Mouse (Mus musculus): ENCODE measurements at regions not wholly inside any gene's neighbourhood (a gene's known extent, or its start where the extent isn't known, plus 50 kb on each side); places are given as distances from the start of the nearest gene placed in this dataset.

DNA sequence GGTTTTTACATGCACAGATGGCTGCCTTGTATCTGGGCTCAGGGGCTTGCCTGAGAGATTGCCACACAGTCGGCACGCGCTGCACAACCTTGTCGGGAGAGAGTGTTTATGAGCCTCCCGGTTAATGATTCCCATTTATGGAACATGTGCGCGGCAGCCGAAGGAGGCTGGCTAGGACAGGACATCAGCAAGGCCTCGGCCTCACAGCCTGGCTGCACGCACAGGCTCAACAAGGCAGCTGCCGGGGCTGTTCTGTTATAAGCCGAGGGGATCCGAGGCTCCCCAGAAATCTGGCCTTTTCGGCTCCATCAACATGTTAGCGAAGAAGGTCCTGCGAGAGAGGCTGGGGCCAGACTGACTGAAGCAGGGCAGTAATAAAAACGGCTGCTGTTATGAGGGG lies 86.3 kb upstream of the Rbpj start:
- ATAC-seq (replicated peaks; ENCODE audit: low read depth, poor library complexity, severe bottlenecking), result no peak

DNA sequence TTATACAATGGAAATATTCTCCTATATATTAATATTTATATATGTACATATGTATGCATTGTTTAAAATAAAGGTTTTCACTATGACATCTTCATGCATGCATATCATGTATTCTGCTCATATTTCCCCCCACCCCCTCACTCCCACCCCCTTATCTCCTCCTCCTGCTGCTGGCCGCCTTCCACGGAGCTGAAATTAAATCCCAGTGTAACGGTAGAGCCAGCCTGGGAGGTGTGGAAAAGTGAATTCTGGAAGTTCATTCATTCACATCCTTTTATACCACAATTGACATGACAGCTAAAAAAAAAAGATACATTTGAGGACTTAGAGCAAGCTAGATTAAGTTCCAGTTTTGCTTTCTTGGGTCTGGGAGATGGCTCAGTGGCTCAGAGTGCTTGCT lies 85.7 kb upstream of the Rbpj start:
- no peak for ATAC-seq (replicated peaks; ENCODE audit: low read depth, poor library complexity, severe bottlenecking)

DNA sequence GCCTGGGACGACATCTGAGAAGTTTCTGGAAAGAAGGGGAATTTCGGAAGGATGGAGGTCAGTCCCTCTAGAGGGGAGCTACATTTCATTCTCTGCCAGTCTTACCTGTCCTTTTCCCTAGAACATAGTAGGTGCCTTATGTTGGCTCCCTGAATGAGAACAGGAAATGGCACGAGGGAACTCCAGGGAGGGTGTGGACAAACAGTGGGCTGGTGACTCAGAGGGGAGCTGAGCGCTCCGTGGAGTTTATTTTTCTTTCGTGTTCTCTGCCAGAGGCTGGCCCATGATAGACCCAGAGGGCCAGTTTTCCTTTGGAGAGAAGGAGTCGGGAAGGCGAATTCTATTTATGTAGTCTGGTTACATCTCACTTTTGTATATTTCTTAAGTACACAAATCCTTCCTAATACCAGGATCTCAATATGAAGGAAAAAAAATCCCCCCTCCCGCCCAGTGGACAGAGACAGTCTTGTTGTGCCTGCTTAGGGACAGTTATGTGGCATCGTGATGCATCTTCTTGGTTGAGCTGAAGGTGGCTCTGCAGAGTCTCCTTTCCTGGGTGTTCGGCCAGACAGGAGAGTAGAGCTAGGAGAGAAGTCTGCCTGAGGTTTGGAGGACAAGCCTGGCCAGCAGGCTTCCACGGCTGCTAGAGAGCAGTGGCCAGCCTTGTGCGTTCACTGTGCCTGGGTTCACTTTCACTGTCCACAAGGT lies 84.3 kb upstream of the Rbpj start:
- no peak for ATAC-seq (replicated peaks; ENCODE audit: low read depth, poor library complexity, severe bottlenecking)

DNA sequence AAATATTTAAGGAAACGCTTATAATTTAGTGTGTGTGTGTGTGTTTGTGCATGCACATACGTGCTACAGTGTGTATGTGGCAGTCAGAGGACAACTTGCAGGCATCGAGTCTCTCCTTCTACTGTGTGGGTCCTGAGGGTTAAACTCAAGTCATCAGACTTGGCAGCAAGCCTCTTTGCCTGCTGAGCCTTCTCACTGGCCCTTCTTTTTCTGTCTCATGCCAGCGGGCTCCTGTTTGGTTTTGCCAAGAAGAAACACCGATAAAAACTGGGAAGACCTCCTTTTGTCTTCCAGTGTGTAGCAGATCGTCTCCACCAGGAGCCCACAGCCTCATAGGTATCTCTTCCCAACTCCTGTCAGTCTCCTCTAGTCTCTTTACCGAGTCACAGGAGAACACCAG lies 81.9 kb upstream of the Rbpj start:
- ATAC-seq (replicated peaks; ENCODE audit: low read depth, poor library complexity, severe bottlenecking), result no peak

DNA sequence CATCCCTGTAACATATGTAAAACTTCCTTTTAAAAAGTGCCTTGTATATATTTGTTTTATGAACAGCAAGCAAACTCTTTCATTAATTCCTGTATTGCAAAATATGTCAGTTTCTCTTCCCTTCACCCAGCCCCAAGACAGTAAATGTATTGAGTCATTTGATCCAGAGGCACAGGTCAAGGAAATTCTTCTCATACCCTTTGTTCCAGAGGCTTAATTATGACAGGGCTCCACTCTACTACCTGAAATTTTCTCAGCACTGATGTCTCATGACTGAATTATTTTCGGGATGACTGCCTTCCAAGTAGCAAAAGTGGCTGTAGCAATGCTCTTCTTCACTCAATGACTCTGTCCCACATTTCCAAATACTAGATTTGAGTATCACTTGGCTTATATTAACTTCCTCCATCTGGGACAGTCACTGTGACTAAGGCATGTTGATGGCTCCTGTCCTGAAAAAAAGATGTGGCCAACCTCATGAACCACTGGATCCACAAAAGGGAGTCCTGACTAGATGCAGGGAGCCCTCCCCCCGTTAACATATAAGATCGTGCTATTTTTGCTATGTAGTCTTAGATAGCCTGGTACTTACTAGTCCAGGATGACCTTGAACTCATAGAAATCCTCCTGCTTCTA lies 80.3 kb upstream of the Rbpj start:
- ATAC-seq (replicated peaks; ENCODE audit: low read depth, poor library complexity, severe bottlenecking), result peak; percentile 57

DNA sequence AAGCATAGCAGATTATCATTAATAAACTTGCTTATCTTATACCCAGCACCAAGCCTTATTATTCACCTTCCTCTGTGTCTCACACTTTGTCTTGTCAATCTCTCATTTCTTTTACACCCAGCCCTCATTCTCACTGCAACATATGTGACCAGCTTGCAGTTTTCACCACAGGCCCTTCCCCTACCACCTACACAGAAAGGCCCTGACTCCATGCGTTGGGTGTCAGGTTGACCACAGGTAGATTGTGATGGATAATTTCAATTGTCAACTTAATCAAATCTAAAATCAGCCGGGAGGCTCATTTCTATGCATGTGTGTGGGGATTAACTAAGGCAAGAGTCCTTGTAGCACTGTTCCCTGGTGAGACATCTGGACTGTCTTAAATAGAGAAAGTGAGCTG lies 72.4 kb upstream of the Rbpj start:
- no peak for ATAC-seq (replicated peaks; ENCODE audit: low read depth, poor library complexity, severe bottlenecking)

DNA sequence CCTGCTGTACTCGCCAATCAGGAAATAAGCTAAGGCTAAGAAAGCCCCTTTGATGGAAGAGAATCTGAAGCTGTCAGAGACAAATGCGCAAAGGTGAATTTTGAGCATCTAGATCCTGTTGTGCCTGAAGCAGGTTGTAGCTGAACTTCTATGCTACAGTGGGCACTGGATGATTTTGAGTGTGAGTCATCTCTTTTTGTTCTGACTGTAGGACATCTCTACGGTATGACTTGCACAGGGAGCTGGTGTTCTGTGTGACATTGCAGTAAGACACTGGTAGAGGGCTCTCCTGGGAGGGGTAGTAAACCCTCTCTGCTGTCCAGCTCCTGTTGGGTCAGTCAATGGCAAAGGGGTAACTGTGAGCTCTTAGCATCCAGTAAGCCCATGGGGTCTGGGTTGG lies 71.4 kb upstream of the Rbpj start:
- no peak for ATAC-seq (replicated peaks; ENCODE audit: low read depth, poor library complexity, severe bottlenecking)

DNA sequence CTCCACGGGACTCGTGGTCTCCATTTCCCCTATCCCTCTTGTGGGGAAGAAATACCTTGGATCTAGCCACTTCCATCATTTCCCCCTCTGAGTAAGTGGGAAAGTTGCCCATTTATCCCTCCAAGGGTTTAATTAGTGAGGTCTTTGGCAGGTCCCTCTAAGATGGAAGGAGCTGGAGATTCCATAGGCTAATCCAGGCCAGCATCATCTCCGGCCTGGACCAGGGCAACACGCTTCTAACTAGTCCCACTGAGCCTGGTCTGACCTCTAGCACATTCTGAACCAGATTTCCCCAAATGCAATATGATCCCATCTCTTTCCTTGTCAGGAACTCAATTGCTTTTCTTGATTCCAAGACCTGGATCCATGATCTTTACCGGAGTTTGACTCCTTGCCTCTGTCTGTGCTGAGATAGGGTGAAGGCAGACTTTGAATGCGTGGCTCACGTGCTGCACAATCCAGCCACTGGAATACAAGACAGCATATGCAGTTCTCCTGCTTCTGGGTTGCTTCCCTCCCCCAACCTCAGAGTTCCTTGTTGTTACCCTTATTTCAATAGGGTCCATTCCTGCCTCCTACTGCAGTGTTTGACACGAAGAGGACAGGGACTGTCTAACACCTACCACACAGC lies 67.4 kb upstream of the Rbpj start:
- no peak for ATAC-seq (replicated peaks; ENCODE audit: low read depth, poor library complexity, severe bottlenecking)

DNA sequence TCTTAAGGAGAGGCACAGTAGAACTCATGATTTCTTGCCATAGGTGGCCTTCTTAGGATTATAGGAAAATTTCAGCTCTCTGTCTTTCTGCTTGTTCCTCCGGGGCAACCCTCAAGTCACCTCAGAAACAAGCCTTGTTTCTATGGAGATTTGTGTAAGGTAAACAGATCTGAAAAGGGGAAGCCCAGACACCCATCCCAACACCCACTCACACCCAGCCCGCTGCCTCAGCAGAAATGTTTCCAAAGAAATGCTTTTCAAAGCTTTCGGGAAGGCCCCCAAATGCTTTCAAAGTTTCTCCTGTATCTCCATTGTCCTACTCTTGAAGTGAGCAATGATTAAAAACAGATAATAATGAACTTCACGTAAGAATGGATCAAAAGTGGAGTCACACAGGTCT lies 64.9 kb upstream of the Rbpj start:
- ATAC-seq (replicated peaks; ENCODE audit: low read depth, poor library complexity, severe bottlenecking), result peak; percentile 69

DNA sequence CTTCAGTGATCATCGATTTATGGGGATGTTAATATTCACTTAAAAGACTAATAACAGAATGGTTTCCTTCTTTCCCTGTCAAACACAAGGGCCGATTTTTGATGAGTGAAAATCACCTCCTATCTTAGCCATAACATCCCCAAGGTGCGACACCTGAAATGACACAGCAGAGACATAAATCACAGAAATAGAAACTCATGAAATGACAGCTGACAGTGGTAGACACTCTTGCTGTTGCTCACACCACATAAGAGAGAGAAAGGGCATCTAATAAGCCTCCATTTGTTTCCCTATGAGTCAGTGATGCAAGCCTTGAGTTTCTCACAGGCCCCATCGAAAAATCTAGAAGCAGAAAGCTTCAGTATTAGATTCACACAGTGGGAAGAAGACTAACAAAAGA lies 63.9 kb upstream of the Rbpj start:
- no peak for ATAC-seq (replicated peaks; ENCODE audit: low read depth, poor library complexity, severe bottlenecking)

DNA sequence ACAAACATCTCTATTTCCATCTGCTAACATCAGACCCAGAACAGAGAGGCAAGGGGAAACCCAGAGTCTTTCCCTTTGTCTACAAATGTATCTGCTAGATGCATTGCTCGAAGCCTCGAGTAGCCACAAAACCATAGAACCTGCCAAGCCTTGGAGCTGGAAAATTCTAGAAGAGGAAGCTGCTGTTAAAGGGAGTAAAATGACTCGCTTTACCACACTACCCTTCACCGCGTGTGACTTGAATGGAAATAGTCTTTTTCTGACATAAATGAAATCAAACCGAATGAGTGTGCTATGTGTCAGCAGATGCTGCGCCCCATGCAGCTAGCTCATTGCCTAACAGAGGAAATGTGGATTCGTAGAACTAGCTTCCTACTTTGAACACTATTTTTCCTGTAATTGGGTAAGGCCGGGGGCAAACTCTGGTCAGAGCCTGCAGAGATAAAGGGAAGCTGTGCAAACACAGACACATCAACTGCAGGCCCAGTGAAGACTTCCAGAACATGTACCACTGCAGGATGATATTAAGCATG lies 63.3 kb upstream of the Rbpj start:
- peak; percentile 81 for ATAC-seq (replicated peaks; ENCODE audit: low read depth, poor library complexity, severe bottlenecking)

DNA sequence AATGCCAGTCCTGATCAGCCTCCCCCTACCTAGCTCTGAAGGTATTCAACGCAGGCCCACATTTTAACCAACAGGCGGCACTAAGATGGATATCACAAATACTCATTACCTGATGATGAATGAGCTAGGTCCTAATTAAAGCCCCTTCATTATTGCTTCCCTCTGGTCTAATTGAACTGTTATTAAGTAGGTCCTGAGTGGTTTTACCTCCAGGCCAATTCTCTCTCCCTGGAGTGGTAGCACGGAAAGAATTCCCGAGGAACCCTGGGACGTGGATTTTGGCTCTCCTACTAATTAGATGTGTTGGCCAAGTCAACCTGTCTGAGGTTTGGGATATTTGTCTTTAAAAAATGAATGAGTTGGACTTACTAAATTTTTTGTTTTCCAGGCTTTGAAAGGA lies 60.0 kb upstream of the Rbpj start:
- no peak for ATAC-seq (replicated peaks; ENCODE audit: low read depth, poor library complexity, severe bottlenecking)

DNA sequence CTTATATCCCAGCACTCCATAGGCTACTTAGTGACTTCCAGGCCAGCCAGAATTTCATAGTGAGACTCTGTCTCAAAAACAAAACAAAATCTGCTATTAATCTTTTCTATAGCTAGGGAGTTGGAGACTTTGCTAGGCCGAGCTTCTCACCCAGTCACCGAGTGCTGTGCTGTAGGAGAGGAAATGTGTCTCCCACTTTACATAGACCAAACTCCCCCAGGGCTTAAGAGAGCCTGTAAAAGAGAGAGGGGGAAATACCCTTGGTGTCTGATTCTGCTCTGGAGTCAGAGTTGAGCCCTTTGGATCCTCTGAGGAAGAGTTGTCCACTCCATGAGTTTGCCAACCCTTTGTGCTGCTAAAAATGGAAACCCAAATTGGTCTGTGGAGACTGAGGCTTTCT lies 58.3 kb upstream of the Rbpj start:
- ATAC-seq (replicated peaks; ENCODE audit: low read depth, poor library complexity, severe bottlenecking), result no peak

DNA sequence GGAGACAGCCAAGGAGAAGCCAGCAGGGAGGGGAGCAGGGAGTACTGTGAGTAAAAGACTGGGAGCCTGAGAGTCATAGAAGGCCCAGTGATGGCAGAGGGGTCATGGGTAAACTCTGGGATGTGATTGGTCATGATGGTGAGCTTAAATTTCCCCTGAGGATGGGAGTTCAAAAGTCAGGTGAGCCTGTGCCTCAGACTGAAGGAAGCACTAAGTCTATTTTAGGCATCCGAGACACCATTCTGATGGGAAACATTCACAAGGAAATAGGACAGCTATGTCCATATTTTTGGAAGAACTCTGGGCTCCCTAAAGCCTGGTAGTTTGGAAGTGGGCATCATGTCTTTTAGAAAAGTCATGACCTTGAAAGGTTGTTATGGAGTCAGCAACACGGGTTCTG lies 57.7 kb upstream of the Rbpj start:
- no peak for ATAC-seq (replicated peaks; ENCODE audit: low read depth, poor library complexity, severe bottlenecking)

DNA sequence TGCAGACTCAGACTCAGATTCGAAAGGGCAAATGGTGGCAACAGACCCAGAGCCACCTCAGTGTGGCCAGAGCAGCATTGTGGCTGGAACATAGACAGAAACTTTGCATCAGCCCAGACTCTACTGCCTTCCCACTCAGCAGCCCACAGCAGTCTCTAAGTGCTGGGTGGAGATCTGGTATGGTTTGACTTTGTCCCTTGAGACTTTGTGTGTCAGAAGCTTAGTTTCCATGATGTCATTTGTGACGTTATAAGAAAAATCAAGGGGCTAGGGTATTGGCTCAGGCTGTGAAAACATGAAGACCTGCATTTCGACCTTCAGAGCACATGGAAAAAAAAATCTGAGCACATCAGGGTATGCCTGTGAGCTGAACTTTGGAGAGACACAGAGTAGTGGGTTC lies 56.2 kb upstream of the Rbpj start:
- no peak for ATAC-seq (replicated peaks; ENCODE audit: low read depth, poor library complexity, severe bottlenecking)

DNA sequence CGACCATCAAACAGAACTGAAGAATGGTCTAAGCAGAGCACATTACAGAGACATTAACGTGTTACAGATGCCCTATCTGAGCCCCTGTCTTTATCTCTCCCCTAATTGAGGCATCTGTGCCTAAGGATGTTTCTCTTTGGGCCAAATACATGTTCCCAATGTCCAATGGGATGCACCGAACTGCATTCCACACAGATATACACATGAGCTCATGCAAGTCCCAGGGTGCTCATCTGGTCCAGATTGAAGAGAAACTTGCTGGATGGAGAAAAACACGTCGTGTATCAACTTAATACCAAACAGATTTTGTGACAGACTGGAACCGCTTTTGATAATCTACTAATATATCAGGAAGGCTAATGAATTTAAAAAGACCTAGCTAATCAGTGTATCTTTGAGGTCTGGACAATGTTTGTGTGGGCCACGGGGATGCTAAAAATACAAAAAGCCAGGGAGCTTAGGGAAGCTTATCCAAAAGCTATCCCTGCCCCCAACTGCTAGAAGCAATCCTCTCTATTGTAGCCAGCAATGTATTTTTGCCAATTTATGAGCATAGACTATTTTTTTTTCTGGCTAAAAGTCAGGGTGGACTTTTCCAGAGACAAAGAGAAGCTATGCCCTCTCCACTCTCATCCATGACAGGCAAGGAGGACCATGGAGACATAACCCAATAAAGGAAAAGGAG lies 53.4 kb upstream of the Rbpj start:
- ATAC-seq (replicated peaks; ENCODE audit: low read depth, poor library complexity, severe bottlenecking), result no peak

DNA sequence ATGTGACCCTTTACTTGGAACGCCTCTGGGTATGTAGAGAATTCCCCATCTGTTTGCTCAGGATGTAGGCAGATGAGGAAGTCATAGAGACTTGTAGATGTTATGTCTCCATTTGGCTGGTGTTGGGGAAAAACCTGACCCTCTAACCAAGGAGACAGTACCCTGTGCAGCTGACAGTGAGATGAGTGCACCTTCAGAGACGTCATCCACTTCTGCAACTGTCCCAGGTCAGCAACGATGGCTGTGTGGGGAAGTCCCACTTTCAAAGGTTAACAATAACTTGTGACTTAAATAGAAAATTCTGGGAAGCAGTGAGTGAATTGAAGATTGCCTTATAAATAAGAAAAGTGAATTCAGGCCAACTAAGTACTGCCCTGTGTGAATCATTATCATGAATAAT lies 52.3 kb upstream of the Rbpj start:
- ATAC-seq (replicated peaks; ENCODE audit: low read depth, poor library complexity, severe bottlenecking), result no peak

DNA sequence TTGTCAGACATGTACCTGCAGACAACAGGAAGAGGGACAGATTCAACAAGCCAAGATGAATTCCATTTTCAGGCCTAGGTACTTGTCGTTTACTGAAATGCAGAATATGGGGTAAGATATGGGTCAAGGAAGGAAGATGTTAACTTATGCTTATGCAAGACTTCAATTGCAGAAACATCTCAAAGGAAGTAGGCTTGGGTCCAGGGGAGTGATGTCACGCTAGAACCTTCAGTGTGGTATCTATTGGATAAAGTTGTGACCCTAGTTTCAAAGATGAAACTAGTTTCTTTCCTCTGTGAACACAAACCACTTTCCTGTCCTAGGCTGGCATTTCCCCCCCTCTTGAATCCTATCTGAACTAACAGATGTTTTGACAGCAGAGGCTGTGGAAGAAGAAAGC lies 50.5 kb upstream of the Rbpj start:
- ATAC-seq (replicated peaks; ENCODE audit: low read depth, poor library complexity, severe bottlenecking), result peak; percentile 61
